Mouse (Mus musculus): ENCODE measurements around the gene Epha2. TPM values are rescaled to one million over a fixed set of nuclear protein-coding genes. Genes with fewer than 3 reads are reported as not detected.

Epha2 gene
- polyA plus RNA-seq, 1 experiment from 2014 or later: 2.9 TPM

DNA sequence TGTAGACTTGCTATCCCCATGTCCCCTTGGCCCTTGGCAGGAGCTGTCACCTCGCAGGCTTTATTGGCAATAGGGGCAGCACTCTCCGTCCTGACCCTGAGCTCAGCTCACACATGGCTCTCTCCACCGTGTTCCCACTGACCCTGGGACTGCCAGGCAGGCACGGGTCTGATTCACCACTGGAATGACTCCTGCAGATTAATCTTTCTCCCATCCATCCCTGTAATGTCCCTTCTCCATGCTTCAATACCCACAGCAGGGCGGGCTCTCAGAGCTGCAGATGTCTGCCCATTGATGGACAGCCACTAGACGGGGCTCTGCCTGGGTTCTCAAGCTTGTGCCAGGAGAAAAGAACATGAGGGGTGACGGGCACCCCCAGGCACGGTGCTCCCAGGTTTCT lies 64.1 kb downstream of the Epha2 start:
- Histone ChIP-seq H3K36me3 (ENCODE audit: control insufficient read depth, insufficient read depth, low read length) (no peaks in the 10 kb centered on the region), H3K27ac (ENCODE audit: low read depth, low read length) (no peak overlapping the region), H3K27me3 (replicated peaks; ENCODE audit: control insufficient read depth, insufficient read depth, low read length) (peaks cover 85% of the 10 kb centered on the region), H3K9ac (ENCODE audit: low read depth, low read length) (no peak overlapping the region), H3K4me2 (no peak overlapping the region), H3K9me3 (ENCODE audit: control insufficient read depth, low read length) (no peaks in the 10 kb centered on the region), H3K4me3 (ENCODE audit: low read depth, low read length) (no peak overlapping the region), H3K4me1 (replicated peaks; ENCODE audit: control insufficient read depth, insufficient read depth, low read length) (peaks cover 10% of the 10 kb centered on the region; the same call in 1 of the 2 replicates)
- ATAC-seq (replicated peaks; ENCODE audit: low FRiP score): no peak
- WGBS: 60% methylated on average over 8 of the region's 8 CpGs
- no peak for DNase-seq (ENCODE audit: low spot score)

DNA sequence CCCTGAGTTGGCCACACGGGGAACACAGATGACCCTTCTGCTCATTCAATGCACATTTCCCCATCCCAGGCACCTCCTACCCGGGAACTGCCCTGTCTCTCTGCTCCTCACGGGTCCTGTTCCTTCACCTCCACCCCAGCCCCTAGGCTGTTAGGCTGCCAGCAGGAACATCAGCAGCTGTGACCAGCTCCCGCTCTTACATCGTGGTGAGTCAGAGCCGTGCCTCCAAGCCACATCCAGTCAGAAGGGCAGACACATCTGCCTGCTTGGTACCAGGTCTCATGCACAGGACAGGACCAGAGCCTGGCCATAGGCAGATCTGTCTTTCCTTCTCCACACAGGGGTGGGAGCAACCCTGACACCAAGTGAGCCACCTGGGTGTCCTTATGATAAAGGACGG lies 64.8 kb downstream of the Epha2 start:
- DNase-seq (ENCODE audit: low spot score) (no peak), ATAC-seq (replicated peaks; ENCODE audit: low FRiP score) (no peak)
- Histone ChIP-seq H3K27ac (ENCODE audit: low read depth, low read length) (no peak overlapping the region), H3K4me2 (no peak overlapping the region), H3K4me3 (ENCODE audit: low read depth, low read length) (no peak overlapping the region), H3K4me1 (replicated peaks; ENCODE audit: control insufficient read depth, insufficient read depth, low read length) (peaks cover 10% of the 10 kb centered on the region; the same call in 1 of the 2 replicates), H3K9me3 (ENCODE audit: control insufficient read depth, low read length) (no peaks in the 10 kb centered on the region), H3K36me3 (ENCODE audit: control insufficient read depth, insufficient read depth, low read length) (no peaks in the 10 kb centered on the region), H3K9ac (ENCODE audit: low read depth, low read length) (no peak overlapping the region), H3K27me3 (replicated peaks; ENCODE audit: control insufficient read depth, insufficient read depth, low read length) (peaks cover 86% of the 10 kb centered on the region)
- 39% methylated on average over 7 of the region's 7 CpGs for WGBS

DNA sequence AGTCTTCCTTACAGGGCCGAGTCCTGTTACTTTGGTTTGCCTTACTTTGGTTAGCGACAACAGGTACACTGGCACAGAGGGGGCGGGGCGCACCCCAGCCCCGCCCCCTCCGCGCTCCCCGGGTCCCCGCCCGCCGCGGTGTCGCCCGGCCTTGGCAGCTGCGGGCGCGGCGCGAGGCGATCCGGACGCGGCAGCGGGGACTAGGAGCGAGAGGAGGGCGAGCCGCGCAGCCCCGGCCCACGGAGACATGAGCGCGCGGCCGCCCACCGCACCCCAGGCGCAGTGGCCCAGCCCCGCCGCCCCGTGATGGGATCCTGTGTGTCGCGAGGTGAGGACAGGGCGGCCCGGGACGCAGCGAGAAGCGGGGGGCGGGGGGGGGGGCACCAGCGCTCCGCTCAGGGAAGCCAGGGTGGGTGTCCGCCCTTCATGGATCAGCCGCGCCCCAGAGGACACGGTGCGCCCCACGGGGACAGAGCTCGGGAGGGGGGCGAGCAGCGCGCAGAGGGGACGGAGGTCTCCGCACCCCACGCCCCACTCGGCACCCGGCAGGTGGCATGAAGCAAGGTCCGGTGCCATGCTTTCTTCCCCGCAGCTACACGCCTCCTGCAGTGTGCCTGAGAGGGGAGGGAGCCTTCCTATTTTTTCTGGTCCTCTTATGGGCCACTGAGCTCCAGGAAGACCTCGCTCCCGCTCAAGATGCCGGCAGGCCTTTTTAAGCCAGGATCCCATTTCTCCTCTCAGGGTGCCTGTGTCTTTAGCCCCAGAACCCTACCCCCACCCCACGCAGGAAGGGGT lies 67.2 kb downstream of the Epha2 start, which contains the start of gene Fam131c:
Gene Fam131c, plus strand, starts transcription at position 224 of the 795 bp plus-strand sequence.
- Histone ChIP-seq H3K27me3 (replicated peaks; ENCODE audit: control insufficient read depth, insufficient read depth, low read length) (peaks cover 70% of the 10 kb centered on the region), H3K27ac (ENCODE audit: low read depth, low read length) (no peak within 1 kb of the TSS), H3K4me1 (replicated peaks; ENCODE audit: control insufficient read depth, insufficient read depth, low read length) (peaks cover 5% of the 10 kb centered on the region; the same call in 1 of the 2 replicates), H3K4me2 (peak within 1 kb of the TSS; percentile 80), H3K36me3 (ENCODE audit: control insufficient read depth, insufficient read depth, low read length) (no peaks in the 10 kb centered on the region), H3K9me3 (ENCODE audit: control insufficient read depth, low read length) (no peaks in the 10 kb centered on the region), H3K4me3 (ENCODE audit: low read depth, low read length) (peak within 1 kb of the TSS; percentile 53), H3K9ac (ENCODE audit: low read depth, low read length) (peak within 1 kb of the TSS; percentile 16; the same call in 1 of the 2 replicates)
- 3% methylated on average over 57 of the region's 71 CpGs for WGBS
- no peak for DNase-seq (ENCODE audit: low spot score)
- 0 out of 2 replicates have a peak, but pooled peaks have one; percentile 33 for ATAC-seq (replicated peaks; ENCODE audit: low FRiP score)

DNA sequence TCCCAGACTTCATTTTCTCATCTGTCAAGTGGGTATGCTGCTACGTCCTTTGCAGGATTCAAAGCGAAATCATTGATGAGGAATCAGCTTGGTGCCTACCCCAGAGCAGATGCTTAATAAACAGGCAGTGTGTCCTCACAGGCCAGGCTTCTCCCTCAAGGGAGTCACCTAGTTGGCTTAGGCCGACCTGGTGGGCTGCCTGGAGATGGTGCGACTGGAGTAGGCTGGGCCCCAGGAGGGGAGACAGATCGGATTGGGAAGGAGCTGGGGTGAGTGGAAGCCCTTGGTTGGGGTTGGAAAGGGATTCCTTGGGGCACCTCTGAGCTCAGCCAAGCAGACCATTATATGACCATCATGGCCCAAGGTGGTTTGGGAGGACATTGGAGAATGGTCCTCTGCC lies 71.4 kb downstream of the Epha2 start:
- H3K27ac ChIP-seq (ENCODE audit: low read depth, low read length): no peak overlapping the region
- ATAC-seq (replicated peaks; ENCODE audit: low FRiP score) (no peak), DNase-seq (ENCODE audit: low spot score) (no peak)
- no peak overlapping the region for H3K4me2 ChIP-seq
- 83% methylated on average over 5 of the region's 5 CpGs for WGBS
- H3K36me3 ChIP-seq (ENCODE audit: control insufficient read depth, insufficient read depth, low read length): no peaks in the 10 kb centered on the region
- peaks cover 5% of the 10 kb centered on the region; the same call in 1 of the 2 replicates for H3K4me1 ChIP-seq (replicated peaks; ENCODE audit: control insufficient read depth, insufficient read depth, low read length)
- peaks cover 29% of the 10 kb centered on the region for H3K27me3 ChIP-seq (replicated peaks; ENCODE audit: control insufficient read depth, insufficient read depth, low read length)
- H3K9ac ChIP-seq (ENCODE audit: low read depth, low read length): no peak overlapping the region
- no peak overlapping the region for H3K4me3 ChIP-seq (ENCODE audit: low read depth, low read length)
- no peaks in the 10 kb centered on the region for H3K9me3 ChIP-seq (ENCODE audit: control insufficient read depth, low read length)

Small RNAs within 50 kb of the gene (microRNA-seq; reads per million reads assigned to microRNA genes)
- not detected for gene Gm25690 (ENCODE audit: borderline number of aligned reads)

Other genes with a start within 250 kb of the Epha2 start
- 5.0 and 6.0 TPM in 2 replicates for gene Crocc, start 240.7 kb upstream of the Epha2 start, polyA plus RNA-seq (2014; fragmentation: Nextera tagmentation; extraction: Ambion mirVana)
- 178 and 180 TPM in 2 replicates for gene Necap2, start 222.9 kb upstream of the Epha2 start, polyA plus RNA-seq (2014; fragmentation: Nextera tagmentation; extraction: Ambion mirVana)
- 0.19 TPM in 1 of 2 replicates, not detected in the other for gene Spata21, start 212.9 kb upstream of the Epha2 start, polyA plus RNA-seq (2014; fragmentation: Nextera tagmentation; extraction: Ambion mirVana)
- 24.7 and 26.2 TPM in 2 replicates for gene Szrd1, start 161.5 kb upstream of the Epha2 start, polyA plus RNA-seq (2014; fragmentation: Nextera tagmentation; extraction: Ambion mirVana)
- 26.0 and 28.7 TPM in 2 replicates for gene Fbxo42, start 153.3 kb upstream of the Epha2 start, polyA plus RNA-seq (2014; fragmentation: Nextera tagmentation; extraction: Ambion mirVana)
- gene Rsg1, start 87.3 kb upstream of the Epha2 start, polyA plus RNA-seq (2014; fragmentation: Nextera tagmentation; extraction: Ambion mirVana): 4.5 and 4.6 TPM in 2 replicates
- gene Arhgef19, start 61.7 kb upstream of the Epha2 start, polyA plus RNA-seq (2014; fragmentation: Nextera tagmentation; extraction: Ambion mirVana): 2.3 and 2.5 TPM in 2 replicates
- 0.45 and 0.64 TPM in 2 replicates for gene Fam131c, start 67.0 kb downstream of the Epha2 start, polyA plus RNA-seq (2014; fragmentation: Nextera tagmentation; extraction: Ambion mirVana)
- 0.19 TPM in 1 of 2 replicates, not detected in the other for gene Clcnka, start 97.5 kb downstream of the Epha2 start, polyA plus RNA-seq (2014; fragmentation: Nextera tagmentation; extraction: Ambion mirVana)
- gene Clcnkb, start 114.8 kb downstream of the Epha2 start, polyA plus RNA-seq (2014; fragmentation: Nextera tagmentation; extraction: Ambion mirVana): not detected in 2 replicates
- 0.42 and 1.2 TPM in 2 replicates for gene Hspb7, start 119.5 kb downstream of the Epha2 start, polyA plus RNA-seq (2014; fragmentation: Nextera tagmentation; extraction: Ambion mirVana)
- not detected in 2 replicates for gene Srarp, start 134.9 kb downstream of the Epha2 start, polyA plus RNA-seq (2014; fragmentation: Nextera tagmentation; extraction: Ambion mirVana)
- gene Zbtb17, start 143.4 kb downstream of the Epha2 start, polyA plus RNA-seq (2014; fragmentation: Nextera tagmentation; extraction: Ambion mirVana): 24.3 and 26.4 TPM in 2 replicates
- 9.1 and 10.4 TPM in 2 replicates for gene Spen, start 237.4 kb downstream of the Epha2 start, polyA plus RNA-seq (2014; fragmentation: Nextera tagmentation; extraction: Ambion mirVana)